Mouse (Mus musculus): Measurements from ENCODE around the gene Tfap4. TPM values are rescaled to one million over a fixed set of nuclear protein-coding genes. Genes with fewer than 3 reads are reported as not detected.

The Tfap4 gene
- total and polyA plus RNA-seq, 2 experiments from 2014 or later: 7.0 to 7.8 TPM

DNA sequence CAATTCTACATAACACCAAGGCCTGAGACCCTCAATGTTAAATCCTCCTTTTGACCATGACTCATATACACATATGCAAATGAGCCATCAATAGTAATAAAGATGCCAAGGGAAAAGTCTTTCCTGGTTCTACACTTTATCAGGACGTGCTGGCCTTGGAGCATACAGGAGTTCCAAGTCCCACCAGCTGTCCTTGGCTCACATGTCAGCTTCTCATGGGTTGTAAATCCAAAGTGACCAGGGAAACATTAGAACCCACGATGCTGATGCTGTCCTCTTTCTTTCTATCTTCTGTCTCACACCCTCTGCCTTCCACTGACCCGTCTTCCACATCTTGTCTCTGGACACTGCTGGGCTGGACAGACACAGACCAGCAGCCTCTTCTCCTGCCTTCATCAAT, 58.0 kb downstream of the Tfap4 start:
- Histone ChIP-seq H3K4me1 (ENCODE audit: insufficient read depth, low read length) (no peaks in the 10 kb centered on the region), H3K36me3 (ENCODE audit: insufficient read depth, low read length) (no peaks in the 10 kb centered on the region), H3K27ac (no peak overlapping the region), H3K9ac (replicated peaks; ENCODE audit: low read length) (no peak overlapping the region), H3K4me2 (ENCODE audit: low read depth, low read length) (no peak overlapping the region), H3K9me3 (ENCODE audit: low read length) (no peaks in the 10 kb centered on the region), H3K4me3 (ENCODE audit: low read length) (no peak overlapping the region), H3K27me3 (ENCODE audit: insufficient read depth, low read length) (no peaks in the 10 kb centered on the region)
- no peak for TF ChIP-seq CTCF (IDR thresholded peaks at IDR 0.05; ENCODE audit: low read depth)
- 91% methylated on average over 3 of the region's 3 CpGs for WGBS
- DNase-seq (ENCODE audit: low spot score) (no peak), ATAC-seq (no peak)

DNA sequence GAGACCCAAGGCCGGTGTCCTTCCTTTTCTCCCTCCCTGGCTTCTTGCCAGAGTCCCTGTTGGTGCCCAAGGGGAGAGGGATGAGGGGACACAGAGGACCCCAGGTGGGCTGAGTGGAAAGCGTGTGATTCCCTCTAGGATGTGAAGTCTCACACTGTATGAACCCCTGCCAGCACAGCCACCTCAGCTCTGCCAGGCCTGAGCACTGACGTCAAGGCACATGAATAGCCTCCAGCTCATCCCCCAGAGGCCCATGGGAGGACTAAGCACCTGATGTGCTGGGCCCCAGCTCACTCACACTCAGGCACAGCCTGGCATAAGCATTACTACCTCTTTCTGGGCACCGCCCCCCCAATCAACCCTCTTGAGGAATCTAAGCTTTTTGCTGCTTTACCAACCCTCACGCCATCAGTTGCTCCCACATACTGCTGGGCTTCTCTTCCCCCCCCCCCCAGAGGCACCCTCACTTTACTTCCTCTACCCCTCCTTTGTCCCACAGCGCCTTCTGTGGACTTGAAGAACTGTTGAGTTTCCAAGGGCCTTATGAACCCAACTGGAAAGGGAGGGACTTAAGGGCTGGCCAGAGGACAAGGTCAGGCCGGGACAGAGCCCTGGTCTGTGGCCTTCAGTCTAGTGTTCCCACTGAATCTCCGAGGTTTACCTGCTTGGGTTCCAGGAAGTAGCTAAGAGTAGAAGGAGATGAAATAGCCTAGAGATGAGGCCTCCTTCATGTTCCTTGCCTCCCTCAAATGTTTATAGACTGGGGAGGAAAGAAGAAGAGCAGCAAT, 58.9 kb downstream of the Tfap4 start:
- Histone ChIP-seq H3K4me2 (ENCODE audit: low read depth, low read length) (no peak overlapping the region), H3K27ac (no peak overlapping the region), H3K4me3 (ENCODE audit: low read length) (no peak overlapping the region), H3K9me3 (ENCODE audit: low read length) (no peaks in the 10 kb centered on the region), H3K27me3 (ENCODE audit: insufficient read depth, low read length) (no peaks in the 10 kb centered on the region), H3K36me3 (ENCODE audit: insufficient read depth, low read length) (no peaks in the 10 kb centered on the region), H3K9ac (replicated peaks; ENCODE audit: low read length) (no peak overlapping the region), H3K4me1 (ENCODE audit: insufficient read depth, low read length) (no peaks in the 10 kb centered on the region)
- no peak for TF ChIP-seq CTCF (IDR thresholded peaks at IDR 0.05; ENCODE audit: low read depth)
- 78% methylated on average over 8 of the region's 8 CpGs for WGBS
- ATAC-seq: no peak
- no peak for DNase-seq (ENCODE audit: low spot score)

DNA sequence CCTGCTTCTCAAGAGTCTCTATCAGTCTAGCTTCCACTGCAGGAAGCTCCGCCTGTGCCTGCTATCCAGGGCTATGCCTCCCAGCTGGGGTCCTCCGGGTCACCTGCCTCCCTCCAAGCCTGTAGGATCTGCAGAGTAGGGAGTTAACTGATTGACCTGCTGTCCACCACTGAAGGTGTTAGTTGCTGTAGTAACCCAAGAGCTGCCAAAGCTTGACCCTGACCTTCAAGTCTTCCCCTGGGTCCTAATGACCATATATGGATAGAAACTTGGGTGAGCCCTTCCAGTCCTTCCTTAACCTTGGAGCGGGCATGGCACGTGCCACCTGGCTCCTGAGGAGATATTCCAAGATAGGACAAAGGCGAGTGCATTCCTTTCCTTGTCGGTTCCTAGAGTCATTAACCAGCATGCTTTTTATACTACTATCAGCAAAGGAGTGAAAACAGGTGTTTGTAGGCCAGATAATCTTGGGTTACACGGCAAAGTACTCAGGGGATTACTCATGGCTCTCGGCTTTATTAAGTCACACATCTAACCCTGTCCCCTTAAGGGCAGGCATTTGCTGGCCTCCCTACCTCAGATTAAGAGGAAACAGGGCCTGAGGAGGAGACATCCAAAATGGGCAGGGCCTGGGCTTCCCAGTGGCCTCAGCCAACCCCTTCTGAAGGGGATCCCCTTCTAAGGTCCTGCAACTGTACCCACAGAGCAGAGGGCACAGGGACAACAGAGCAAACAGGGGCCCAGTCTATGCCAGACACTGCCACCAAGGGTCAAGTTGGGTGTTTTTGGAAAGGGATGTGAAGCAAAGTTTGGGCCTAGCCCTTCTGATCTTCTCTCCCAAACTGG, 61.7 kb downstream of the Tfap4 start:
- no peaks in the 10 kb centered on the region for H3K9me3 ChIP-seq (ENCODE audit: low read length)
- no peak overlapping the region for H3K4me2 ChIP-seq (ENCODE audit: low read depth, low read length)
- no peaks in the 10 kb centered on the region for H3K4me1 ChIP-seq (ENCODE audit: insufficient read depth, low read length)
- H3K4me3 ChIP-seq (ENCODE audit: low read length): no peak overlapping the region
- no peak for DNase-seq (ENCODE audit: low spot score)
- no peak overlapping the region for H3K27ac ChIP-seq
- TF ChIP-seq CTCF (IDR thresholded peaks at IDR 0.05; ENCODE audit: low read depth): no peak
- H3K9ac ChIP-seq (replicated peaks; ENCODE audit: low read length): no peak overlapping the region
- no peaks in the 10 kb centered on the region for H3K36me3 ChIP-seq (ENCODE audit: insufficient read depth, low read length)
- H3K27me3 ChIP-seq (ENCODE audit: insufficient read depth, low read length): no peaks in the 10 kb centered on the region
- 83% methylated on average over 8 of the region's 8 CpGs for WGBS
- ATAC-seq: no peak

DNA sequence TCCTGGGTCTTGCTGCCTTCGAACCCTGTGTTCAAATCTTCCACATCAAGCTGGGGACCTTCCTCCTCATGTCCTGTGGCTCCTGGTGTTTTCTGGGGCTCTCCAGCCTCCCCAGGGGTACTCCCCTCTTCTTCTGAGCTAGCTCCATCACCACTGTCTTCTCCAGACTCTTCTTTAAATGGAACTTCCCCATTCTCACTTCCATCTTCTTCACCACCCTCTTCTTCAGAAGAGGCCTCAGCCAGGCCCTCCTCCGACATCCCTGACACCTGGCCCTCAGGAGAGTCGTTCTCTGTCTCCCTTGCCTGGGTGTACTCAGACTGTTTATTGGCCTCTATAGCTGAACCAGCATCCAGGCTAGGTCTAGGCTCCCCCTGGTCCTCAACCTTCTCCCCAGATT, 63.2 kb downstream of the Tfap4 start:
- Histone ChIP-seq H3K9ac (replicated peaks; ENCODE audit: low read length) (no peak overlapping the region), H3K4me3 (ENCODE audit: low read length) (no peak overlapping the region), H3K4me2 (ENCODE audit: low read depth, low read length) (no peak overlapping the region), H3K4me1 (ENCODE audit: insufficient read depth, low read length) (no peaks in the 10 kb centered on the region), H3K36me3 (ENCODE audit: insufficient read depth, low read length) (no peaks in the 10 kb centered on the region), H3K27ac (no peak overlapping the region), H3K9me3 (ENCODE audit: low read length) (no peaks in the 10 kb centered on the region), H3K27me3 (ENCODE audit: insufficient read depth, low read length) (no peaks in the 10 kb centered on the region)
- DNase-seq (ENCODE audit: low spot score) (no peak), ATAC-seq (no peak)
- 92% methylated on average over 3 of the region's 3 CpGs for WGBS
- no peak for TF ChIP-seq CTCF (IDR thresholded peaks at IDR 0.05; ENCODE audit: low read depth)

DNA sequence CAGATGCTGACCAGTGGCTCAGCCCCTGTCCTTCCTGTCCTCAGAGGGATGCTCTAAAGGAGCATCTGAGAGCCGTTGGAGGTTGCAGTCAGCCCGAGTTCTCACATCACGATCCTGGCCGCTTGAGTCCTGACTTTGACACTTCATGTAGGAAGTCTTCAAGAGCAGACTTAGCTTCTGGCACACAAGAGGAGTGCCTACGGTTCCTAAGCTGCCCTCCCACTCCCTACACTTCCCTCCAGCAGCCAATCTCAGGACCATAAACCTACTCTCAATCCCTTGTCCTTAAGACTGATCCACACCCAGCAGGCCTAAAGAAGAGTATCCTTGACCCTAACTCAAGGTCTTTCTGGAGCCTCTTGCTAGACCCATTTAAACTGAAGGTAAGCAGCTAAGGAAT, 63.8 kb downstream of the Tfap4 start:
- Histone ChIP-seq H3K27ac (no peak overlapping the region), H3K4me3 (ENCODE audit: low read length) (no peak overlapping the region), H3K9me3 (ENCODE audit: low read length) (no peaks in the 10 kb centered on the region), H3K27me3 (ENCODE audit: insufficient read depth, low read length) (no peaks in the 10 kb centered on the region), H3K4me2 (ENCODE audit: low read depth, low read length) (no peak overlapping the region), H3K36me3 (ENCODE audit: insufficient read depth, low read length) (no peaks in the 10 kb centered on the region), H3K4me1 (ENCODE audit: insufficient read depth, low read length) (no peaks in the 10 kb centered on the region), H3K9ac (replicated peaks; ENCODE audit: low read length) (no peak overlapping the region)
- TF ChIP-seq CTCF (IDR thresholded peaks at IDR 0.05; ENCODE audit: low read depth): no peak
- ATAC-seq (no peak), DNase-seq (ENCODE audit: low spot score) (no peak)
- 87% methylated on average over 5 of the region's 5 CpGs for WGBS

Other genes with a start within 250 kb of the Tfap4 start
- 27.7 and 31.6 TPM in 2 replicates for gene Adcy9, start 139.4 kb downstream of the Tfap4 start, total RNA-seq (2014; rRNA removed)
- 4.0 and 4.3 TPM in 2 replicates for gene Adcy9, start 139.4 kb downstream of the Tfap4 start, polyA plus RNA-seq (2015; fragmentation: Nextera tagmentation; extraction: Ambion mirVana)
- 28.3 and 50.6 TPM in 2 replicates for gene Srl, start 18.0 kb downstream of the Tfap4 start, total RNA-seq (2014; rRNA removed)
- 8.7 and 10.6 TPM in 2 replicates for gene Srl, start 18.0 kb downstream of the Tfap4 start, polyA plus RNA-seq (2015; fragmentation: Nextera tagmentation; extraction: Ambion mirVana)
- 25.8 and 28.2 TPM in 2 replicates for gene Glis2, start 34.9 kb upstream of the Tfap4 start, total RNA-seq (2014; rRNA removed)
- 12.0 and 12.5 TPM in 2 replicates for gene Glis2, start 34.9 kb upstream of the Tfap4 start, polyA plus RNA-seq (2015; fragmentation: Nextera tagmentation; extraction: Ambion mirVana)
- gene Pam16, start 65.1 kb upstream of the Tfap4 start, total RNA-seq (2014; rRNA removed): 25.4 and 88.3 TPM in 2 replicates
- gene Pam16, start 65.1 kb upstream of the Tfap4 start, polyA plus RNA-seq (2015; fragmentation: Nextera tagmentation; extraction: Ambion mirVana): 135 and 140 TPM in 2 replicates
- gene Vasn, start 80.1 kb upstream of the Tfap4 start, total RNA-seq (2014; rRNA removed): 18.4 and 18.8 TPM in 2 replicates
- gene Vasn, start 80.1 kb upstream of the Tfap4 start, polyA plus RNA-seq (2015; fragmentation: Nextera tagmentation; extraction: Ambion mirVana): 6.1 and 7.3 TPM in 2 replicates
- 49.6 and 50.6 TPM in 2 replicates for gene Dnaja3, start 80.1 kb upstream of the Tfap4 start, total RNA-seq (2014; rRNA removed)
- 52.9 and 54.3 TPM in 2 replicates for gene Dnaja3, start 80.1 kb upstream of the Tfap4 start, polyA plus RNA-seq (2015; fragmentation: Nextera tagmentation; extraction: Ambion mirVana)
- 41.4 and 43.3 TPM in 2 replicates for gene Coro7, start 119.9 kb upstream of the Tfap4 start, total RNA-seq (2014; rRNA removed)
- 29.1 and 30.2 TPM in 2 replicates for gene Coro7, start 119.9 kb upstream of the Tfap4 start, polyA plus RNA-seq (2015; fragmentation: Nextera tagmentation; extraction: Ambion mirVana)
- gene Nmral1, start 159.5 kb upstream of the Tfap4 start, total RNA-seq (2014; rRNA removed): 30.7 and 31.8 TPM in 2 replicates
- gene Nmral1, start 159.5 kb upstream of the Tfap4 start, polyA plus RNA-seq (2015; fragmentation: Nextera tagmentation; extraction: Ambion mirVana): 33.1 and 35.4 TPM in 2 replicates
- gene Hmox2, start 166.5 kb upstream of the Tfap4 start, total RNA-seq (2014; rRNA removed): 36.0 and 41.2 TPM in 2 replicates
- gene Hmox2, start 166.5 kb upstream of the Tfap4 start, polyA plus RNA-seq (2015; fragmentation: Nextera tagmentation; extraction: Ambion mirVana): 93.4 and 101 TPM in 2 replicates
- gene Cdip1, start 230.4 kb upstream of the Tfap4 start, total RNA-seq (2014; rRNA removed): 147 and 148 TPM in 2 replicates
- 133 and 135 TPM in 2 replicates for gene Cdip1, start 230.4 kb upstream of the Tfap4 start, polyA plus RNA-seq (2015; fragmentation: Nextera tagmentation; extraction: Ambion mirVana)